Comparison of ENCODE assay signal across 9 mouse cellular contexts in the genomic region with DNA sequence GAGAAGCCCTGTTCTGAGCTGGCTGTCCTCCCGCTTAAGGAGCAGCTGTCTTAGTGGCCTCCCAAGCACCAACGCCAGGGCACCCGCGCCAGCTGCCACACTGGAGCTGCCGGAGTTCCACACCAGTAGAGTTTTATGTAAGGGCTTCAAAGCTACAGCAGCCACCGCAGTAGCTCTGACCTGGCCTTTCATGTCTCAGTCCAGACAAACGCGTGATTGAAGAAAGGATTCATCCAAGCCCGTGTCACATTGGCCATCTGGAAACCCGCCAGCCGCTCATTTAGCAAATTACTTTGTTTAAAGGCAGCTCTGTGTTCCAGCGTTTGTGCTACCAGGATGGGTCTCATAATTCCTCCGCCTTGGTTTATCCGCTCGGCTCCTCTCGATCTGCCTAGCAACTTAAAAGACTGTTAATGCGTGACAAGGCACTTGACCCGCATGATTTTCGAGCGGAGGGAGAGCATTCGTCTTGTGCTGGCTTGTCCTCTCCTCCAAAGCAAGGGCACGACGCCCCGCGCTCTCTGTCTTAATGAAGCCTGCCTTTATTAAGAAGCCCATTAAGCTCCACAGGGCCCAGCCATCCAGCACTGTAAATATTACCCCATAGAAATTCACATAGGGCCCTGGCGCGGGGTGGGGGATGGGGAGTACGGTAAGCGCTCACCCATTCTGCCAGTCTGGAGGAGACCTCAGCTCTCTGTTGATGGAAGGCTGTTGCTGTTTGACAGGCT. TPM values are rescaled to one million over a fixed set of nuclear protein-coding genes. Genes with fewer than 3 reads are reported as not detected.
DNase-seq lines count a peak whose midpoint lies in the region; ATAC-seq and TF ChIP-seq lines count a peak whose summit lies in the region.
"Had no signal": no experiment of that assay in that cellular context is flagged by ENCODE, and none has a peak within 500 bp of the region (broad histone marks: within the 10 kb centered on the region; RNA-seq: fewer than 3 reads in every experiment).

A gene (plus strand): TSS at position 681 of the 731 bp plus-strand sequence.

- peak within 1 kb of the TSS; percentile 50 for H3K4me3 ChIP-seq in E14TG2a.4 (replicated peaks; ENCODE audit: low read length)
- H3K4me3 ChIP-seq in forebrain, embryonic 14.5 days (ENCODE audit: low read depth, low read length): no peak within 1 kb of the TSS
- H3K4me3 ChIP-seq in olfactory bulb, adult 2 months (ENCODE audit: insufficient read depth, low read depth, low read length): no peak within 1 kb of the TSS

- peak within 1 kb of the TSS; percentile 36 for H3K4me2 ChIP-seq in forebrain, embryonic 14.5 days (ENCODE audit: low read length)

- no peaks in the 10 kb centered on the region for H3K36me3 ChIP-seq in E14TG2a.4 (ENCODE audit: insufficient read depth, low read length)
- H3K36me3 ChIP-seq in forebrain, embryonic 14.5 days (ENCODE audit: control insufficient read depth, insufficient read depth, low read length): no peaks in the 10 kb centered on the region

- H3K27me3 ChIP-seq in E14TG2a.4 (ENCODE audit: insufficient read depth, low read length): peaks cover 15% of the 10 kb centered on the region
- H3K27me3 ChIP-seq in forebrain, embryonic 14.5 days (replicated peaks; ENCODE audit: control insufficient read depth, insufficient read depth, low read length): no peaks in the 10 kb centered on the region

- H3K27ac ChIP-seq in forebrain, embryonic 14.5 days (ENCODE audit: low read depth, low read length): peak within 1 kb of the TSS; percentile 90
- H3K27ac ChIP-seq in olfactory bulb, adult 2 months (ENCODE audit: insufficient read depth, low read depth, low read length): 0 out of 2 replicates have a peak within 1 kb of the TSS, but pooled peaks have one; percentile 1
- H3K27ac ChIP-seq: macrophage had no signal

- H3K4me1 ChIP-seq in E14TG2a.4 (replicated peaks; ENCODE audit: low read depth, low read length): peaks cover 60% of the 10 kb centered on the region
- H3K4me1 ChIP-seq in forebrain, embryonic 14.5 days (ENCODE audit: control insufficient read depth, insufficient read depth, low read length): peaks cover 43% of the 10 kb centered on the region
- peaks cover 22% of the 10 kb centered on the region for H3K4me1 ChIP-seq in olfactory bulb, adult 2 months (ENCODE audit: control insufficient read depth, insufficient read depth, low read length)

- H3K9me3 ChIP-seq in E14TG2a.4 (ENCODE audit: low read length): peaks cover 5% of the 10 kb centered on the region
- H3K9me3 ChIP-seq in forebrain, embryonic 14.5 days (replicated peaks; ENCODE audit: control insufficient read depth, low read length): no peaks in the 10 kb centered on the region

- ATAC-seq in forebrain, embryonic 14.5 days: peak; percentile 70

- H3K9ac ChIP-seq in forebrain, embryonic 14.5 days (ENCODE audit: low read length): peak within 1 kb of the TSS; percentile 43

- intact Hi-C loops in left cerebral cortex, postnatal 4 days (cut with DNase I): loop anchor here (10.0 kb wide), 3 partner anchors 333 to 723 kb away; no protein-coding TSS in a partner anchor

- WGBS in forebrain, embryonic 14.5 days: 6% methylated on average over 29 of the region's 29 CpGs
- WGBS in olfactory bulb, adult 2 months: 30% methylated on average over 29 of the region's 29 CpGs

- peak; percentile 97 for DNase-seq in brain, embryonic 14.5 days (ENCODE audit: low read depth)
- peak; percentile 96 for DNase-seq in forebrain, embryonic 14.5 days (ENCODE audit: low spot score)
- DNase-seq in kidney, adult 11 months: peak; percentile 21
- peak; percentile 90 for DNase-seq in left cerebral cortex, postnatal 4 days
- DNase-seq in spleen, postnatal 10 days (ENCODE audit: low spot score in 2 of 2): no peak
- no peak for DNase-seq in spleen, postnatal 36 days (ENCODE audit: low spot score in 2 of 2)

- TF ChIP-seq CTCF in E14TG2a.4 (conservative IDR thresholded peaks at IDR 0.05; ENCODE audit: low read length): no peak
- TF ChIP-seq CTCF in brain, embryonic 14.5 days (IDR thresholded peaks at IDR 0.05; ENCODE audit: borderline replicate concordance, extremely low read depth, insufficient read depth, insufficient read length): no peak; the same call in 1 of the 2 replicates
- 0 out of 2 replicates have a peak, but pooled peaks have one; percentile 11 for TF ChIP-seq CTCF in olfactory bulb, adult 2 months (IDR thresholded peaks at IDR 0.05; ENCODE audit: insufficient read depth, low read depth, low read length)

- TF ChIP-seq POLR2A in brain, embryonic 14.5 days (IDR thresholded peaks at IDR 0.05; ENCODE audit: borderline replicate concordance, extremely low read depth, insufficient read depth, insufficient read length, poor library complexity, severe bottlenecking): no peak
- TF ChIP-seq POLR2A in olfactory bulb, adult 2 months (IDR thresholded peaks at IDR 0.05; ENCODE audit: insufficient read depth, low read depth, low read length): no peak

RNA-seq across cellular contexts. Expression of the gene that starts here (rescaled TPM):
- polyA plus RNA-seq in brain, embryonic 14.5 days (2012; rRNA removed): 0.37 and 0.42 TPM in 2 replicates
- 0.69 and 1.2 TPM in 2 replicates for polyA plus RNA-seq in forebrain, embryonic 14.5 days (2014; fragmentation: Nextera tagmentation; extraction: Ambion mirVana)
- total RNA-seq in left cerebral cortex, postnatal 4 days (2021): under 1 TPM in 1 of 2 experiments, not detected in 1; 0.85 TPM
- not detected in 2 replicates for polyA plus RNA-seq in olfactory bulb, adult 2 months (2012; ENCODE audit: insufficient read depth, insufficient read length, low replicate concordance, missing spikeins)
- polyA plus RNA-seq: macrophage had no signal

Comparison
In these comparisons a context has a peak if more than half of its experiments do, and no peak if none do; other contexts are left out.
1. Peak in DNase-seq in brain, embryonic 14.5 days; RNA of the gene not detected or under 1 TPM.
2. Peak in DNase-seq in left cerebral cortex, postnatal 4 days; RNA of the gene not detected or under 1 TPM.
3. DNase-seq: peak in forebrain, embryonic 14.5 days (single experiment) and kidney, adult 11 months (single experiment); none in spleen, postnatal 10 days (0 of 2) and spleen, postnatal 36 days (0 of 2).